Mouse (Mus musculus) ovary, adult 18-20 months (tissue): ENCODE measurements around the gene Klhl29.

Experiments used
- DNase-seq: peaks from one replicate; pipeline ENCODE4 v3.0.0; 2022; ENCODE audit warnings: low spot score, mixed read lengths

The Klhl29 gene

DNA sequence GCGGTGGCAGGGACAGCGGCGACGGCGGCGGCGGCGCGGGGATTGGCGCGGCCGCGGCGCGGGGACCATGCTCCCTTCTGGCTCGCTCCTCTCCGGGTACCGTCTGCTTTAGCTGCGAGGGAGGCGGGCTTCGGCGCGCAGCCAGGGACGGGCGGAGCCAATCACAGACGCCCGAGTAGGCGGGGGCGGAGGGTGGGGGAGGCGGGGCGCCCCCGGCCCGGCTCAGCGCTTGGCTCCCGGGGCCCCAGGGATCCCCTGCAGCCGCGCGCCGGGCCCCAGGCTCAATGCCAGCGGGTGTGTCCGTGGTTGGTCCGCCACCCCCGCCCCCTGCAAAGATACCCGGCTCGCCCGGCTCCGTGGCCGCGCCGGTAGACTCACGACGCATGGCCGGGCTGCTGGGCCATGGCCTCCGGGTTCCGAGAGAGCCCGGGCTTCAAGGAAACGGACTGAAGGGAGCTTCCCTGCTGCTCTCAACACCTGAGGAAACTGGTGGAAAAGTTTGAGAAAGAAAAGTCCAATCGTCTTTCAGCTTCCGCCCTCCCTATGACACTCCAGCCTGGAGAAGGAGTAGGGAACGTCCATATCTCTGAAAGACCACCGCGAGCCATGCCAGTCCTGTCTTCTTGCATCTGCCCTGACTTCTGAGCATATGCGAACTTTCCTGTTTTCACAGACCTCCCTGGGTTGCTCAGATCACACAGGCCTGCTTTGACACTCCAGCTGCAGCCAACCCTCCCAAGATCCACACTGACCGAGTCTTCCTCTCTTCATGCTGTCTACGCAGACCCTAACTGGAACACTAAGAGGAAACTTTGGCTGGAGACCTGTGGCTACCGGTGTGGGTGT lies at the start of gene Klhl29:
Gene Klhl29, minus strand, starts transcription at position 67 of the 846 bp plus-strand sequence.
- DNase-seq: peak; percentile 80

DNA sequence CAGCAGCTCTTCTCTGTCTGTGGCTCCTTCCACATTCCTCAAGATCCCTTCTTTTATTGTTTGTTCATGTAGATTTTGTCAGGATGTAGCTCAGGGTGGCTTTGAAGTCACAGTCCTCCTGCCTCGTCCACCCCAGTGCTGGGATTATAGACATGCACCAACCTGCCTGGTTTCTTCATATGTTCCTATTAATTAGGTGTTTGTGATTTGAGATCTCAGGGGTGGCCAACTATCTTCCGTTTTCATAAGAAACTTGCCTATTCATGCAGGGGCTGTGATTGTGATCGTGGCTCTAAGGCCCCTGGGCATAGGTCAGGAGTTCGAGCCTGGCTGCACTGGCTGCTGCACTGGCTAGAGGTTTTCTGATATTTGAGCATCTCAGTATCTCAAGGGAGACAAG lies 49.8 kb upstream of the Klhl29 start:
- no peak for DNase-seq

DNA sequence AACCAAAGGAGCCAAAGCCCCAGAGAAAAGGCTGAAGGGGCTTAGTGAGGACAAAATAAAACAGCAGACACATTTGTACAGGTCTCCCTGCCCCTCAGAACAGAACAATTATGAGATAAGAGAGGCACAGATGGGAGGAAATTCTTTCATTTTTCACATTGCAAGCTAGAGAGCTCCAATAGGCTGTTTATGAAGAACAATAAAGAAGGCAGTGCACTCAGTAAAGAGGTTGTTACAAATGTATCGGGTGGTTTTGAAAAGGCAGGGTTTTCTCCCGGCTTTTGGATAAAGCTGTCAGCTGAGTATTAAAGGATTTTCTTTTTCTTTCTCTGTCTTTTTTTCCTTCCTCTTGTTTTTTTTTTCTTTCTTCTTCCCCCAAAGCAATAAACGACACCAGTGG lies 40.3 kb upstream of the Klhl29 start:
- no peak for DNase-seq

DNA sequence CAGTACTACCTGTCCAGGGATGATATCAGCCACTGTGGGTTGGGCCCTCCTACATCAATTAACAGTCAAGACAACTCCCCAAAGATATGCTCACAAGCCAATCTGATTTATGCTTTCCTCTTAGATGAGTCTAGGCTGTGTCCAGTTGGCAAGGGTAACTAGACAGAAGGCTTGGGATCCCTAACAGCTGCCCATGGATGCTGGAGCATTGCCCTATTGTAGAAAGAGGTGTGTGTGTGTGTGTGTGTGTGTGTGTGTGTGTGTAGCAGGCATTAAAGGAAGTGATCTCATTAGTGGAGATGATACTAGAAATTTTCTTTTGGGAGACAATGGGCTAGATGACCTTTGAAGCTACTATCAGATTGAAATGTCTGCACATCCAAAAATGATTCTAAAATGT lies 38.5 kb upstream of the Klhl29 start:
- no peak for DNase-seq

DNA sequence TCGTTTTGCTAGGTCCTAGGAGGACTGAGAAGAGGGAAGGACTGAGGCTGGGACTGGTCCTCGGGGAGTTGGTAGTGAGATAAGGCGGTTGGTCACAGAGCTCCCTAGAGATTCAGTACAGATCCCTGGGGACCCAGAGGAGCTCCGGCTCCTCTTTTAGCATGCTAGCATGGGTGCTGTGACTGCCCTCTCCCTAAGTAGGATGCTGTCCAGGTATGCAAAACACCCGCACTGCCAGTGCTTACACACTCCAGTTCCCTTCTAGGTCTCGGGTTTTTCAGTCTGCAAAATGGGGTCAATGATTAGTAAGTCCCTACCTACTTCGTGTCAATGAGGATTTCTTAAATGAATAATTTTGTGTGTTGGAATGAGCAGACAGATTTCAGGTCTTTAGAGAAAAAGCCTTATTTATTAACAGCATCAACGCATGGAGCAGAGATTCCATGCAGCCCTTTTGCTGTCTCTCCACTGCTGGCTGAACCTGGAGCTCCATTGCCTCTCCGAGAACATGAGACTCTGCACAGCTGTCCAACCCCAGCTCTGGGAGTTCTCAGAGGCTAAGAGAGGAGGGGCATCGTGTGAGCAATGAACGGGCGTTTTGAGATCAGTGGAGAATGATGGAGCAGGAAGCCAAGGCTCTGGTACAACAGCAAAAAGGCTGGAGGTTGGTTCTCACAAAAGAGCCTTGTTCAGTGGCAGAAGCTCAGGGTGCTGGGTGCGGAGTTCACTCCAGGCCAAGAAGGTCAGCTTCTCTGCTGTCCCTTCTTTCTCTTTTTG lies 36.5 kb upstream of the Klhl29 start:
- DNase-seq: no peak

DNA sequence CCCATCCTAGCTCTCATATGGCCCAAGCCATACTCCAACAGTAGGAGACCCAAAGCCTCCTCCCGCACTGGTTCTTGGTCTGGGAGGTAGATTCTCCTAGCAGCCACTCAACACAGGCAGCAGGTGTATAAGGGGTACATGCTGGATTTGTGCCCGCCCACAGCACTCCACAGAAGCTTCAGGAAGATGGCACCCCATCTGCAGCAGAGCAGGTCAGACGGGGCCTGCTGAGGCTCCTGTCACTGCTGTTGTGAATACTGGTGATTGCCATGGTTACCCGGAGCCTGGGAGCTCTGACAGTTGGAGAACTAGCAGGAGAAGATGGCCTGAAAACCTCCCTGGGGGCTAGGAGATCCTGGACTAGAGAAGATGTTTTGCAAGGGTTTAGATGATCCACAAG lies 35.9 kb upstream of the Klhl29 start:
- no peak for DNase-seq

DNA sequence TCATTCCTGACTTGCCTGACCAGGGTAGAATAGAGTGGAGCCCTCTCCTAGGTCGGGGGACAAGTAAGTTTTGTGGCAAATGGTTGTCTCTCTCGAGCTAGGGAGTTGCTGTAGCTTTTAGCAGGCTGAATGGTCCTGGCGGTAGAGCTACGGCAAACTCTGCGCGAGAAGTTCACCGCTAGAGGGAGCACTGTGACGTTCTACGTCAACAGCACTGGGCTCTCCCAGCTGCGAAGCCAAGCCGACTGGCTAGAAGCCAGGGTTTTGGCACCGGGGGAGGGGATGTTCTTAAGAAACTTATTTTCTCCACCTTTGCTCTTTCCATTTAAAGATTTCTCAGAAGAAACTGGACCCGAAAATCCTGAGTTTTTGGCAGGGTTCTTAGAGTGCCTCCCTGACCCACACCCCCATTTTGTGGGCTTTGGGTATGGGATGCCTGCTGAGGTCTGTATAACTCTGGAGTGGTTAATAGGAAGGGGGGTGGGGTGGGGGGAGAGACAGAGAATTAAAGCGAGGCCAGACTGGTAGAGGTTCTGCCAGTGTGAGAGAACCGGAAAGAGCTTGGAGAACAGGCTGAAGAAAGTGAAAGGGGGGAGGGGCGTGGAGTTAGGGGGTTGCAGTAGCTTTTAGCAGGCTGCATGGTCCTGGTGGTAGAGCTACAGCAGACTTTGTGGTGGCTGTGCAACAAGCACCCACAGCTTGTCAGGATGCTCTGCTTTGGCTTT lies 35.1 kb upstream of the Klhl29 start:
- DNase-seq: peak; percentile 60

DNA sequence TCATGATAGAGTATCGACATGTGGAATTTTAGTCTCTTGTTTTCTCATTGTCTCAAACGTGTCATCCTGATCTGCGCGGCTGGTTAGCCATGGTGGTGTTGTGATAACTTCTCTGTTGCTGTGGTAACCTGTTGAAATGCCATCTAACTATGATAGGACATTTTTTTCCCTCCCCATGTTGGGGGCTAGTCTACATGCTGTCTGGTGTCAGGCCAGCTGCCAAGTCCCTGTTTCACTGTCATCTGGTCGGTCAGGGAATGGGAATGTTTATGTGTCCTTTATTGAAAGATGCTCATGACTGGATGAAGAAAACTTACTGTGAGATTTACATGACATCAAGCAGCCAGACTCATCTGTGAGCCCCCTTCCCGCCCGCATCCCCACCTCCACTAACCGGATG lies 31.7 kb upstream of the Klhl29 start:
- DNase-seq: no peak

DNA sequence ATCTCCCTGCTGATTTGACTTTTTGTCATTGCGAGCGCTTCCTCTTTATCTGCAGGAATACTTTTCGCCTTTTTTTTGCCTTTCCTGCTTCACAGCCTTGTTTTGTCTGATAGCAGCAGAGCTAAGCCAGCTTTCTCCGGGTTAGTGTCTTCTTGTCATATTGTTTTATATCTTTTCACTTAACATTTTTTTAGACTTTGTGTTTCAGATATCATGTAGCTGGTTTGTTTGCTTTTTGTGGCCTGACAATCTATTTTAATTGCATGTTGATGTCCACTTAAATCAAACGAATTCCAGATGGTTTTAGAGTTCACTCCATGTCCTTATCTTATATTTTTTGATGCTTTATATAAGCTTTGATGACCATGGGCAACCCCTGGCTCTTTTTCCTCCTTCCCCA lies 21.9 kb upstream of the Klhl29 start:
- no peak for DNase-seq

DNA sequence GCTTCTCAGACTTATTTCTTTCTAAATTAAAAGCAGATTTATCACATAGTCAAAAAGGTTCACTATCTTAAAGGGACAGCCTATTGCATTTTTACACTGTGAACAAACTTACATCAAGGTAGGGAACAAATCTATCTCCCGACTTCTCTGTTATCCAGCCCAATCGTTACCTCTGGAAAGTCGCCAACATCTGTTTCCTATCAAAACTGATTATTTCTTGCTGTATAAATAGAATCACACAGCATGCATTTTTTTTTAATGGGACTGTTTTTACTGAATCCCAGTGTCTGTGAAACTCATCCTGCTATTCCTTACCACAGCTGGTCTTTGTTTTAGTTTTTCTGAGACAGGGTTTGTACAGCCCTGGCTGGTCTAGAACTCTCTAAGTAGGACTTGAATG lies 19.7 kb upstream of the Klhl29 start:
- DNase-seq: no peak

DNA sequence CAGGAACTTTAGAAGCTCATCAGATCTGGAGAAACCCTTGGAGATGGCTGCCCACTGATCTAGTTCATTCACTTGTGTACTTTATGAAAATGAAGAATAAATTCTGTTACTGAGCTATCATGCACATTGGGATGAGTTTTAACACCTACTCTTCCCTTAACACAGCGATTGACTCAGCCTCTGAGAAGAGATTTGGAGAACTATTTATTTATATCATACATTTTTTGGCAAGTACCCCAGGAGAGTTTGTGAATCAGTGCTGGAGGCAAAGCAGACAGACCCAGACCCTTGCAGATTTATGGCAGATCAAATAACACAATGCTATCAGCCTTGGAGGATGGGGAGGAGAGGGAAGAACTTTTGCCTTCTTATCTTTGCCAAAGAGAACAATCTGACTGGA lies 11.6 kb upstream of the Klhl29 start:
- DNase-seq: no peak

DNA sequence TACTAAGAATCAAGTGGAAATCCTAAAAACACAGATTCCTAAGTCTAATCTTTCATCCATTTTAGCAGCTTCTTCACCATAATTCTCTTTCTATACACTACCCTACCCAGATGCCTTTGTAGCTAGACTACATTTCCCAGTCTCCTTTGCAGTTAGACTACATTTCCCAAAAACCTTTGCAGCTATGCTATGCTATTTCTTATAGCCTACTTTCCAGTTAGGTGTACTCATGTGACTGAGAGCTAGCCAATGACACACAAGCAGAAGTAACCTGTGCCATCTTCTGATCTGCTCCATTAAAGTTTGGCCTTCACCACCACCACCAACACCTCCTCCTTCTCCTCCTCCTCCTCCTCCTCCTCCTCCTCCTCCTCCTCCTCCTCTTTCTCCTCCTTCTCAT lies 11.2 kb upstream of the Klhl29 start:
- no peak for DNase-seq

DNA sequence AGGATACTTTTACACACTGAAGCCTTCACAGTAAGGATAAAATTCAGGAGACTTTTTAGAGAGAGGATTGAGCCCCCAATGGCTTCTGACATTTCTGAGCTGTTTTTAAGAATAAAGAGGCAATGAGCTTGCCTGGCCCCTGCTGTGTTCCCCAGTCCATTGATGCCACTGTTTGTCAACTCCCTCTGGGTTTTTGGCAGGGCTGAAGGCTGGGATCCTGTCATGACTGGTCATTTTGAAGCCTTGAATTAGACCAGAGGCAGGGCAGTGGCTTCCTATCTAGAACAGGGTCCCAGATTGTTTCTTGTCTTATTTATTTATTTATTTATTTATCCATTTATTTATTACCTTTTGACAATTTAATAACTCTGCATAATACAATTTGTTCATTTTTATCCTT lies 6.2 kb upstream of the Klhl29 start:
- no peak for DNase-seq

DNA sequence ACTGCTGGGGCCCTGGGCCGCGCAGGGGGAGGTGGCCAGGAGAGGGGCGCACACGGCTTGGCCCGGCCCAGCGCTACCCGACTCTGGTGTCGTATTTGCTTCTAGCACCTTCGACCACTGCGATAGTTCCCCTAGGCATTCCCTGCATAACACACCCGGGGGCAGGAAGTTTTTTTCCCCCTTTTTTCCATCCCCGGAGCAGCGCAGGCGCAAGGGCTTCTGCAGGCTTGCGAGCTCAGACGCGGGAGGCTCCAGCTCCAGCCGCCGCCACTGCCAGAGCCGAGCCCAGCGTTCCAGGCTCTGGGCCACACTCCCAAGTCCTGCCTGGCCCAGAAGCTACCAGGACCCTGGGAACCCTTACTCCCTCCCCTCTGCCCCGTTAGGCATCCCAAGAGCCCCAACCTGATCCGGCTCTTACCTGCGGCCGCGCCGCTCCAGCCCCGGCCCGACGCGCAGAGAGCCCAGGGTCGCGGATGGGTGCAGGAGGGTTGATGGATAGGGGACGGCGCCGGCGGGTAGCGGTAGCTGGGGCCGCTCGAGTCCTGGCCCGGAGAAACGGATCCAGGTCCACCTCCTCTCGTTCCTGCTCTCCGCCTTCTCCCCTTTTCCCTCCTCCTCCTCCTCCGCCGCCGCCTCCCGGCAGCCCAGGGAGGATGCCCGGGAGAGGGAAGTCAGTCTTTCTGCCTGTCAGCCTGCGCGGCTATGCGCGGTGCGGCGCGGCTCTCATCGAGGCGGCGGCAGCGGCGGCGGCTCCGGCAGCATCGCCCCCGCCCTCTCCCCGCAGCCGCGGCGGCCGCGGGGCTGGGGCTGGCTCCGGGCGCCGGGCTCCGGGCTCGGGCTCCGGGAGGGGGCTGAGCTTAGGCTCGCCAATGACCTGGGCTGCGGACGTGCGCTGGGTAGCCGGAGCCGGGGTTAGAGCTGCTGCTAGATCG lies 532 bp downstream of the Klhl29 start:
- DNase-seq: no peak

DNA sequence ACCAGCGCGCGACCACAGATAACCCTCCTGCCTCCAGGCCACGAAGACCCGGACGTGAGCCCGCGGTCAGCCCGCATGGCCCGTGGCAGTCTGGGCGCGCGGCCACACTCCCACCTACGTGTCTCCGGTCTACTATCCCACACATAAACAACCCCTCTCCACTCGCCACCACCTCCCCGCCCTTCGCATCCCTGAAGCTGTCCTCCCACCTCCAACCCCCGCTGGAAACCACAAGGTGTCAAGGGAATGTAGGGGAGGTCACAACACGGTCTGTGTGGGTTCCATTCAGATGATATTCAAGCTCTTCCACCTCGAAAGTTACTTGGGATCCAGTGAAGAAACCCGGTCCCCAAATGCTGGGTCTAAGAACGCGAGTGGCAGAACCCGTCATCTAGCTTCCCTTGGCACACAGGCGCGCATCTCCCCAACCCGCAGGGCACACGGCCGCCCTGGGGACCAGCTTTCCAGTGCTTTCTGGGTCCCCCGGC lies 1.2 kb downstream of the Klhl29 start:
- DNase-seq: peak; percentile 5

DNA sequence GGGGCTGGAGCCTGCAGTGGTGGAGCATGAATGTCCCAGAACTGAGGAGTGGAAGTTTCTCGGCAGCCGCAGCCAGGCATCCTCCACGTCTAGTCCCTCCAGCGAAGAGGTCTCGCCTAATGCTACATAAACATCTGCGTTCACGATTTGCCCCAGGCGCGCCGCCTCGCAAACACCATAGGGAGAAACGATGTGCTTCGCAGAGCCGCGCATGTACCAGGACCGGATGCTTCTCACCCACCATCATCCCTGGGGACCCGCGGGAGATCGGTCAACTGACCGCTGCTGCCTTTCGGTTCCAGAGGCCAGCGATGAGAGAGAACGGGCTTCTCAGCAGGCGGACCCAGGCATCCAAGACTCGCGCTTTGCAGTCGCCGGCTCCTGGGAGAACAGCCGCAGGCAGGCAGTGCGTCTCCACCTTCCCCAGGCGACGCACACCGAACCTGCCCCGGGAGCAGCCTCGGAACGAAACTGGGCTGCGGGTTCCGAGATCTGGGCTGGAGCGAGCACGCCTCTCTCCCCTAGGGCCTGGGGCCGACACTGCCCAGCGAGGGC lies 1.8 kb downstream of the Klhl29 start:
- DNase-seq: no peak

DNA sequence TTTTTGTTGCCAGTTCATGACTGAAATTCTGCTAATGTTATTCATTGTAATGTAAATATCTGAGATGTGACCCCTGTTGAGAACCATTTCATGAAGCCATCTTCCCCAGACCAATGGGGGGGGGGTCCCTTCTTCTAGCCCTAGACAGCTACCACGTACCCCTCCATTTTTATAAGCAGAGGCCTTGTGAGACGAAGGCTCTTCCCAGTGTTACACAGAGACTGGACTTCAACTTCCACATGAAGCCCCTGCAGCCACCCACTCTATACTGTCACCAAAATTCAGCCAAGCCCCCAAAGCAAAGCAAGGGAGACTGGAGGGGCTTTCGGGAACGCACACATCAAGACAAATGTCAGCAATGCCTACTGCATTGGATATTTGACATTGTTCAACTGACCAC lies 6.1 kb downstream of the Klhl29 start:
- no peak for DNase-seq

DNA sequence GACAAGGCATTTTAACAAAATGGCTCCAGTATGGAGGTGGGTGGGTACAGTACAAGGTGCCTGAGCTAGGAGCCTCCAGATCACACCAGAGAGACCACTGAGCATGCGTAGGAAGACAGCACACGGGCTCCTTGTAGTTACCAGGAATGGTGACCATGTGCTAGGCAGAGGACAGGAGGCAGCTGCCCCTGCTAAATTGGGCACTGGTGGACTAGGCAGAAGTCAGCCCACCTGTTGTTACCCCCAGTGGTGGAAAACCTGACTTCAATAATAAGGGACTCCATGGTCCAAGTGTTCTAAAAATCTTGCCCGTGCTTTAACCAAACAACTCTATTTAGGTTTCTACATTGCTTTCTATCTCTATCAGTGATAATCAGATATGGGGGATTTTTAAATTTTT lies 10.6 kb downstream of the Klhl29 start:
- DNase-seq: no peak

DNA sequence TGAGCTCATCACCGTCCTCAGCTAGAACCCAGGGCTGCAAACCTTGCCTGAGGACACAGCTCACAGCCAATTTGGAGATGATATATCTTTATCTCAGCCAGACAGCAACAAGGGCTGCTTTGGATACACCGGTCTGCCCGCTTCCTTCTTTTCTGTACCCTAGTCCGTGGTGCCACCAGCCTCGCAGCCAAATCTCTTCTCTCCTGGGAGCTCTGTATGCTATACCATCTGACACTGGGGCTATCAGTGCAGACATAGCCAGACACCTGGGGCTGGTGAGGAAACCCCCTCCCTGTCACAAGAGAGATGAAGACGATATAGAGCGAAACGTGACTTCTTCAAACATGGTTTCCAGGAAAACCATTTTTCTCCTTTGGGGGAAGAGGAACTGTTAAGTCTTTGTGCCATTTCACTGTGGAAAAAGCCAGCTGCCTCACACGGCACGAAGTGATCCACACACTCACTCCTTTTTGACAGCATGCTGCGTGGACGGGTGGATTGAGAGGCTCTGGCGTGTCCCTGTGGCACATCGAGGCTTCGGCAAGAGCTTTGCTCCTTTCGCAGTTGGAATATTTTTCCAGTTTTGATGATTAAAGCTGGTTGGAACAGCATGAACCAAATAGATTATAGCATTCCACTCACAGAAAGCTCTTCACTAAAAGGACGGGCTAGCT lies 11.4 kb downstream of the Klhl29 start:
- DNase-seq: no peak

DNA sequence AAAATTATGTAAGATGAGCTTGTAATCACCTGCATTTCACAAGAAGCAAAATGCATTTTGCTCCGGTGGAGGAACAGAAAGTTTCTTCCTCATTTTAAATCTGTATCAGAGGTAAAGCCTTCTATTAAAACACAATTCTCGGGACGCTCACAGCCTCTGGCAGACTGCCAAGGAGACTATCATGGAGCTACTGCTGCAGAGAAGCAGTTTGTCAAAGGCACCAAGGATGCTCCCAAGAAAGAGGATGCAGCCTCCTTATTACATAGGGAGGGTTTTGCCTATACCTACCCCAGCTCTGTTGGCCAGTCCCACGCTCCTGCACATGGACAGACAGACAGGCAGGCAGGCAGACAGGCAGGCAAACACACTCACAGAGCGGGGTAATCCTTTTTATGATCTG lies 16.4 kb downstream of the Klhl29 start:
- no peak for DNase-seq

DNA sequence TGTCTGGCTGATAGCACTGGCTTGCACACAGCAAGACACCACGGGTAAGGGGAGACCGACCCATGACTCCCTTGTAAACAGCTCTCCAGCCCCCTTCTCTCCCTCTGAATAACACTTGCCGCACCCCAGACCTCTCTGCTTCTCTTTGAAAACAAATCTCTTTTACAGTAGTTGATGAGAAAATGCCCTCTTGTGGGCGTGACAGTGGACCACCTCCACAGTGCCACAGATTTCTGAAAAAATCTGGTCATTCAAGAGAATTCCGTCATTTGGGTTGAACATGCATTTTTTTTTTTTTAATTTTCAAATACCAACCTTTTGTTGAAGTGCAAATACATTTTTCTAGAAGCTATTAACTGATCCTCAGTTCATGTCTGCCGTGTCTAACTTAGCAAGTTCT lies 17.0 kb downstream of the Klhl29 start:
- DNase-seq: no peak
